Mouse (Mus musculus): ENCODE measurements at regions not wholly inside any gene's neighbourhood (a gene's known extent, or its start where the extent isn't known, plus 50 kb on each side); places are given as distances from the start of the nearest gene placed in this dataset.

DNA sequence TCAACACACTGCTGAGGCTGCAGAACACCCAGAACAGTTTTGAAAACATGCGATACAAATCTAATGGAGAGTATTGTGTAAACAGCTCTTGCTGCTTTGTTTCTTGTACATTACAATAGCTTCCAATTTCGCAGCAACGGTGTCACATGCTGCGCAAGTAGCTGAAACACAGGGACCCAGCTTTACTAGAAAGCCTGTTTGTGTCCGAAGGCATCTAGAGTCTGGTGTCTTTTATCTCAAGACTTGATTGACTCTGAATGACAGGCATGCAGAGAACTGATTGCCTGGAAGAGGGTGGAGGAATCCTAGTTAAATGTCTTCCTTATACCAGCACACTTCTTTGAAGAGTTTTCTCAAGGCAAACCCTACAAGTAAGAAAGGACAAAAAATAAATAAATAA, 66.1 kb upstream of the Fgf10 start:
- TF ChIP-seq POLR2A (IDR thresholded peaks at IDR 0.05; ENCODE audit: extremely low read depth, insufficient read depth, low read length): no peak
- TF ChIP-seq CTCF (IDR thresholded peaks at IDR 0.05; ENCODE audit: low read depth, low read length): no peak

Data from liver, adult 2 months (tissue).